Mouse (Mus musculus) adrenal gland, postnatal 0 days (tissue): ENCODE measurements around the gene Vmn1r77. TPM values are rescaled to one million over a fixed set of nuclear protein-coding genes. Genes with fewer than 3 reads are reported as not detected.

Source experiments
- polyA plus RNA-seq: library from polyadenylated mRNA; unstranded; fragments of >200 nt; fragmentation: Nextera tagmentation; extraction: Ambion mirVana; gene quantifications from 2 replicates; pipeline ENCODE4 v1.2.1, GENCODE M21; 2015

Vmn1r77 gene
- polyA plus RNA-seq, result not detected in 2 replicates

DNA sequence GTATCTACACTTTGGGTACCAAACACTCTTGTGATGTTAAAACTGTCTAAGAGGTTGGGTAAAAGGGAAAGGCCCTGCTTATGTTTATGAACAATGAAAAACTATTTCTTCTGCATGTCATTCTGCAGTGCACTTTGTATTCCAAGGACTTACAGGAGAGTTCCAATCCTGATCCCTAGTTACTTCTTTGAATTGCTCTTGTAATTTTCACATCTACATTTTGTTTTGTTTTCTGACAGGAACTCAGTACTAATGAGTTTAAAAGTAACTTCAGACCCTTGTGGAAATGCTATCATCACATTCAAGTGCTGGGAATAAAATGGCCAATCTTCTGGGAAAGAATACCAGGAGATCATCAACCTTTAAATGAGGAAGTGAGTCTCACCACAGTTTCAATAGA, at the start of gene Vmn1r77:
TSS of gene Vmn1r77 (plus strand) at position 301 of the 400 bp plus-strand sequence.

Other genes with a start within 250 kb of the Vmn1r77 start
- not detected in 2 replicates for gene Vmn1r74, start 202.8 kb upstream of the Vmn1r77 start, polyA plus RNA-seq
- not detected in 2 replicates for gene Vmn1r75, start 162.1 kb upstream of the Vmn1r77 start, polyA plus RNA-seq
- not detected in 2 replicates for gene Vmn1r76, start 98.5 kb upstream of the Vmn1r77 start, polyA plus RNA-seq
- not detected in 2 replicates for gene Vmn1r78, start 113.5 kb downstream of the Vmn1r77 start, polyA plus RNA-seq
- gene Vmn1r79, start 134.5 kb downstream of the Vmn1r77 start, polyA plus RNA-seq, result not detected in 2 replicates
- not detected in 2 replicates for gene Vmn1r80, start 152.5 kb downstream of the Vmn1r77 start, polyA plus RNA-seq
- gene Vmn1r81, start 231.5 kb downstream of the Vmn1r77 start, polyA plus RNA-seq, result not detected in 2 replicates